Mouse (Mus musculus): ENCODE measurements around the gene Ptov1. TPM values are rescaled to one million over a fixed set of nuclear protein-coding genes. Genes with fewer than 3 reads are reported as not detected.

Gene Ptov1
- polyA plus RNA-seq, 1 experiment = 212 TPM

DNA sequence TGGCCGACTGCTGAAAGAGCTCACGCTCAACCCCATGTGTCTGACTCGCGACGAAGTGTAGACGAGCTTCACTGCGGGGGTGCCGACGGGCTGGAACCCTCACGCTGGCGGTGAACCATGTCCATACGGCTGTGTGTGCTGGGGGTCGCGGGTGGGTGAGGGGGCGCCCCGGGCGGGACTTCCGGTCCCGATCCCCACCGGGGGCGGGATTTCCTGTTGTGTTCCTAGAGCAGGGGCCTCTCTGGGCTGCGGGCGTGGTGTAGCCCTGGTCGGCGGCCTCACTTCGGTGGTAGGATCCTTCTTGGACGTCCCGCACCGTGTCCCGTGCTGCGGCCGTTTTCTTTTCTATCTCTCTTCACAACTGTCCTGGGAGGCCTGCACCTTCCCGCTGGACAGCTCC lies 19.4 kb downstream of the Ptov1 start:
- peak overlapping the region; percentile 79 for H3K4me3 ChIP-seq (ENCODE audit: insufficient read depth, low read depth, low read length)
- peak; percentile 84 for DNase-seq
- H3K27ac ChIP-seq (ENCODE audit: insufficient read depth, low read depth, low read length) = peak overlapping the region; percentile 98
- TF ChIP-seq CTCF (conservative IDR thresholded peaks at IDR 0.05; ENCODE audit: insufficient read depth, insufficient read length, low read depth, low read length) (no peak), POLR2A (IDR thresholded peaks at IDR 0.05; ENCODE audit: low read depth, low read length) (no peak)
- H3K36me3 ChIP-seq (ENCODE audit: control insufficient read depth, insufficient read depth, low read length) = 0 out of 2 replicates have a peak, but pooled peaks cover 4% of the 10 kb centered on the region
- no peaks in the 10 kb centered on the region for H3K27me3 ChIP-seq (replicated peaks; ENCODE audit: control insufficient read depth, insufficient read depth, low read length)
- peaks cover 23% of the 10 kb centered on the region for H3K4me1 ChIP-seq (ENCODE audit: control insufficient read depth, insufficient read depth, low read length)
- 0% methylated on average over 33 of the region's 33 CpGs for WGBS

DNA sequence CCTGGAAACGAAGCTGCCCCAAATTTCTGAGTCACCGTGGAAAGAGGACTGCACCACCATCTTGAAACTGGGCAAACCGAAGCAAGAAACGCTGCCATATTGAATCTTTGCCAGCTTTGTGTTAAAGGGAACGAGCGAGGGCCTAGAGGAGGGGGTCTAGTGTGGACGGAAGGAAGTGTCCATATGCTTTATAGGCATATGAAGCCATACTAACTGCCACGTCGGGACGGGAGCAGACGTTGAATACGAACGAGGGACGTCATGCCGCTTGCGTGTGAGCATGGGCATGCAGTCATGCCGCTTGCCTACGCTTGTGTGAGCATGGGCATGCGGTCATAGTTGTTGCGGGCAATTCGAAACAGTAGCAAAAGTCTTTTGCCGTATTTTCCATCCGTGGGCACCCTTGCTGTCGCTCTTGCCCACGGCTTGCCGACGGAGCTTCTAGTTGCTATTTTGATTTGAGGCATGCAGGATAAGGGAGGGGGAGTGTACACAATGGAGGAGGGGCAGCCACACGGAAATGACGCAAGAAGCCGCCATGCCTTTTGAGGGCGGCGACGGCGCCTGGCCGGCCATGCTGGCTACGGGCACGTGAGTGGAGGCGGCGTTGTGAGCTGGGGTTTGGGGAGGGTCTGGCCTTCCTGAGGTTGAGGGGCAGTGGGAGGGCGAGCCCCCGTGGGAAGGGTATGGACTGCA lies 20.0 kb downstream of the Ptov1 start:
- peak; percentile 3 for TF ChIP-seq POLR2A (IDR thresholded peaks at IDR 0.05; ENCODE audit: low read depth, low read length)
- TF ChIP-seq CTCF (conservative IDR thresholded peaks at IDR 0.05; ENCODE audit: insufficient read depth, insufficient read length, low read depth, low read length) = no peak
- H3K27ac ChIP-seq (ENCODE audit: insufficient read depth, low read depth, low read length) = peak overlapping the region; percentile 98
- peak overlapping the region; percentile 79 for H3K4me3 ChIP-seq (ENCODE audit: insufficient read depth, low read depth, low read length)
- peak; percentile 96 for DNase-seq
- H3K36me3 ChIP-seq (ENCODE audit: control insufficient read depth, insufficient read depth, low read length) = 0 out of 2 replicates have a peak, but pooled peaks cover 4% of the 10 kb centered on the region
- peaks cover 21% of the 10 kb centered on the region for H3K4me1 ChIP-seq (ENCODE audit: control insufficient read depth, insufficient read depth, low read length)
- under 1% methylated on average over 41 of the region's 41 CpGs for WGBS
- H3K27me3 ChIP-seq (replicated peaks; ENCODE audit: control insufficient read depth, insufficient read depth, low read length) = no peaks in the 10 kb centered on the region

DNA sequence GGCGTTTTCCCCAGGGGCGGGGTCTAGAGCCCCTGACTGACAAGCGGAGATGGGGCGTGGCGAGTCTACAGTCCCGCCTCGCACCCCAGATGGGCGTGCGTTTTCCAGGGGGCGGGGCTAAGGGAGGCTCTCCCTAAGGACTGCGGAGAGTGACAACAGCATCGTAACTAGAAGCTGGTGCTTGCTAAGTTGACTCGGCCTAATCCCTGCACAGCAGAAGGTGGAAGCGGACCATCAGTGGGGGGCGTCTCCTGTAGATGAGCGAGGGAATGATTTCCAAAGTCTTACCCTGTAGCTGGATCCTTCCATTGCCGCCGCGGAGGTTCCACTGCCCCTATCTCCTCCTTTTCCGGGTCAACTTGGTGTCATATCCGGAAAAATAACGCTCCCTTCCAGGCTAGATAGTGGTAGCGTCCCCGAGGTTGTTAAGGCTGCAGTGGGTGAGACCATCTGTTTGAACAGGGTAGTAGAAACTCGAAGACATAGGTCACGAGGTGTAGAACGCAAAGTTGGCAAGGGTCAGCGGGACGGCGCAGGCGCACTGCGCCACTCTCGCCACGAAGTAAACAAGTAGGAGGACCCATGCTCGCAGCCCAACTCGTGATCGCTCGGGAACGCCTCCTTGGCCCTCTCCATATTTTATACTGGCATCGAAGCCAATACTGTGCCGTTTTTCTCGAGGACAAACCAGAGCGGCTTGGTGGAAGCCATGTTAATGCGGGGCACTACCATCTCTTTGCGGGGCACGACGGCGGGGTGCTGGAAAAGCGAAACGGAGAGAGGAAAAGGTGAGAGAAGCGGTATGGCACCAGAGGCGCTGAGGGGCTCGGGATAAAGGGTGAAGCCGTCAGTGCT lies 20.8 kb downstream of the Ptov1 start, which contains the start of the genes Akt1s1 and Tbc1d17:
TSS of gene Akt1s1 (plus strand) at position 431 of the 855 bp plus-strand sequence.
TSS of gene Tbc1d17 (minus strand) at position 519 of the 855 bp plus-strand sequence.
- H3K27ac ChIP-seq (ENCODE audit: insufficient read depth, low read depth, low read length) = peak within 1 kb of the TSS; percentile 98
- H3K36me3 ChIP-seq (ENCODE audit: control insufficient read depth, insufficient read depth, low read length) = 0 out of 2 replicates have a peak, but pooled peaks cover 4% of the 10 kb centered on the region
- H3K4me3 ChIP-seq (ENCODE audit: insufficient read depth, low read depth, low read length) = peak within 1 kb of the TSS; percentile 79
- no peak for TF ChIP-seq CTCF (conservative IDR thresholded peaks at IDR 0.05; ENCODE audit: insufficient read depth, insufficient read length, low read depth, low read length)
- TF ChIP-seq POLR2A (IDR thresholded peaks at IDR 0.05; ENCODE audit: low read depth, low read length) = peak; percentile 72
- DNase-seq = peak; percentile 100
- WGBS = under 1% methylated on average over 54 of the region's 54 CpGs
- H3K27me3 ChIP-seq (replicated peaks; ENCODE audit: control insufficient read depth, insufficient read depth, low read length) = no peaks in the 10 kb centered on the region
- H3K4me1 ChIP-seq (ENCODE audit: control insufficient read depth, insufficient read depth, low read length) = peaks cover 21% of the 10 kb centered on the region

DNA sequence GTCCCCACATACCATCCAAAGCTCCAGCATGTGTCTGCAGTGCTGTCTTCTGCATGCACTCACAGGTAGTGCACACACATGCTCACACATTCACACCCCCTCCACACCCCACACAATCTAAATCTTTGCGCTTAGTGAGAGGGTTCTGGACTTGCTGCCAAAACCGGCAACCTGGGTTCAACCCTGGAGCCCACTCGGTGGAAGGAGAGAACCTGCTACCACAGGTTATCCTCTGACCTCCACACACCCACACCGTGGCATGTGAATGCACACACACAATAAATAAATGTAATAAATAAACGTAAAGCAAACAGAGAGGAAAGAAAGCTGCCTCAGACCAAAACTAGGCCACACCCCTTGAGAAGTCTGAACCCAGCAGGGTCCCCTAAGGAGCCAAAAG lies 21.8 kb downstream of the Ptov1 start:
- TF ChIP-seq CTCF (conservative IDR thresholded peaks at IDR 0.05; ENCODE audit: insufficient read depth, insufficient read length, low read depth, low read length) (no peak), POLR2A (IDR thresholded peaks at IDR 0.05; ENCODE audit: low read depth, low read length) (no peak)
- Histone ChIP-seq H3K27me3 (replicated peaks; ENCODE audit: control insufficient read depth, insufficient read depth, low read length) (no peaks in the 10 kb centered on the region), H3K4me3 (ENCODE audit: insufficient read depth, low read depth, low read length) (peak overlapping the region; percentile 77), H3K4me1 (ENCODE audit: control insufficient read depth, insufficient read depth, low read length) (peaks cover 17% of the 10 kb centered on the region), H3K27ac (ENCODE audit: insufficient read depth, low read depth, low read length) (no peak overlapping the region), H3K36me3 (ENCODE audit: control insufficient read depth, insufficient read depth, low read length) (0 out of 2 replicates have a peak, but pooled peaks cover 4% of the 10 kb centered on the region)
- no peak for DNase-seq
- WGBS = 45% methylated on average over 5 of the region's 5 CpGs

DNA sequence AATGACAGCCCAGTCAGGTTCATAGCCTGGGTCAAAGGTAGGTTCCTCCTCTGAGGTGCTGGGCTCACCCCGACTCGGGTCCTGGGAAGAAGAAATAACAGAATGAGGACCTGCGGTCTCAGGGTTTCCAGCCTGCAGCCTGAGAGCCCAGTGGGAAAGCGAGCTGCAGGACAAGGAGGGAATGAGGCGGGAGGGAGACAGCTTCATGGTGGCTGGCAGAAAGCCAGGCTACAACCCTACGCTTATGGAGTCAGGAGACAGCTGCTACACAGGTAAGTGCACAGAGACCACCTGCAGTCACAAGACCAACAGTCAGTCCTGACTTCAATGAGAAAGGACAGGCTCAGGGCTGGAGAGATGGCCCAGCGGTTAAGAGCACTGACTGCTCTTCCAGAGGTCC lies 22.8 kb downstream of the Ptov1 start:
- peaks cover 17% of the 10 kb centered on the region for H3K4me1 ChIP-seq (ENCODE audit: control insufficient read depth, insufficient read depth, low read length)
- H3K27me3 ChIP-seq (replicated peaks; ENCODE audit: control insufficient read depth, insufficient read depth, low read length) = no peaks in the 10 kb centered on the region
- no peak for DNase-seq
- no peak overlapping the region for H3K27ac ChIP-seq (ENCODE audit: insufficient read depth, low read depth, low read length)
- peaks cover 4% of the 10 kb centered on the region; the same call in 1 of the 2 replicates for H3K36me3 ChIP-seq (ENCODE audit: control insufficient read depth, insufficient read depth, low read length)
- no peak for TF ChIP-seq CTCF (conservative IDR thresholded peaks at IDR 0.05; ENCODE audit: insufficient read depth, insufficient read length, low read depth, low read length)
- TF ChIP-seq POLR2A (IDR thresholded peaks at IDR 0.05; ENCODE audit: low read depth, low read length) = no peak
- H3K4me3 ChIP-seq (ENCODE audit: insufficient read depth, low read depth, low read length) = no peak overlapping the region
- WGBS = 93% methylated on average over 7 of the region's 7 CpGs

DNA sequence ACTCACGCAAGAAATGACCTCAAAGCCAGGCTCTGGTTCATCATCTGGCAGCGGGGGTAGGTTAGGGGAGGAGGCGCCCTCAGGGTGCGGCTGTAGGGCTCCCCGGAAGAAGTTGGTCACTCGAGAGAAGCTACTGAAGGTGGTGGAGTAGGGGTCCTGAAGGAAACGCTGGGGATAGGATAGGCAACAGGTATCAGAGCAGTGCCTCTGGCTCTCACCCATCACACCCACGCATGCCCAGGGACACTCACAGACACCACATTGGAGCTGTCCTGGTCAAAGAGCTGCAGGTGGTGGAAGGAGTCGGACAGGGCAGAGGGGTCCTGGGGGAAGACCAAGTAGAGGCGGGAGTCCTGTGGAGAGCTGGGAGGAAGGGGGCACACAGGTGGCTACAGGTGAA lies 24.6 kb downstream of the Ptov1 start:
- Histone ChIP-seq H3K27ac (ENCODE audit: insufficient read depth, low read depth, low read length) (no peak overlapping the region), H3K36me3 (ENCODE audit: control insufficient read depth, insufficient read depth, low read length) (peaks cover 4% of the 10 kb centered on the region; the same call in 1 of the 2 replicates), H3K4me3 (ENCODE audit: insufficient read depth, low read depth, low read length) (no peak overlapping the region), H3K27me3 (replicated peaks; ENCODE audit: control insufficient read depth, insufficient read depth, low read length) (no peaks in the 10 kb centered on the region), H3K4me1 (ENCODE audit: control insufficient read depth, insufficient read depth, low read length) (peaks cover 8% of the 10 kb centered on the region; the same call in 1 of the 2 replicates)
- DNase-seq = no peak
- TF ChIP-seq POLR2A (IDR thresholded peaks at IDR 0.05; ENCODE audit: low read depth, low read length) = no peak
- TF ChIP-seq CTCF (conservative IDR thresholded peaks at IDR 0.05; ENCODE audit: insufficient read depth, insufficient read length, low read depth, low read length) = no peak
- 94% methylated on average over 10 of the region's 10 CpGs for WGBS

Measured in kidney, adult 2 months (tissue).